Mouse (Mus musculus): ENCODE data around the gene T2.
"Not testable (repeated sequence)": the region's sequence is repeated elsewhere in the genome, so short reads cannot be mapped to it uniquely, and the experiment has no call there.

The T2 gene

GRCm38 (mm10) chr17:8361281-8362103 is 5.7 kb downstream of the T2 start:
- DNase-seq (ENCODE audit: low read depth, low spot score) = peak; percentile 49

GRCm38 (mm10) chr17:8367514-8368480 is 12.0 kb downstream of the T2 start:
- DNase-seq (ENCODE audit: low read depth, low spot score) = no peak

GRCm38 (mm10) chr17:8368570-8368969 is 12.8 kb downstream of the T2 start:
- DNase-seq (ENCODE audit: low read depth, low spot score) = no peak

DNA sequence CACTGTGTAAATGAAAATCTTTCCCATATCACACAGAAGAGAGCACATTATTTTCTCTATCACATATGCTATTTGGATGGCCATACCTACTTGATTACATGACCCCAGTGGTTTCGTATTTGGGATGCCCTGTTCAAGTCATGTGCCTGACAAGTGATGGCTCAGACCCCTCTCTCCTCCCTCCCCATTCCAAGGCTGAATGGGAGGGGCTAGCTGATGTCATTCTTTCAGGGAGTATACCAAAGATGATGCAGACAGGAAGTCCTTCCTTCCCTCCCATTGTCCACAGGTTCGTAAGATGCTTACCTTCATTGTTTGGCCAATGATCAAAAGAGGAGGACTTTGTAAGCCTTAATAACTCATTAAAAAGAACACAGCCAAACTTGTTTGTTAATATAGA is 13.4 kb downstream of the T2 start:
- DNase-seq (ENCODE audit: low read depth, low spot score) = no peak

DNA sequence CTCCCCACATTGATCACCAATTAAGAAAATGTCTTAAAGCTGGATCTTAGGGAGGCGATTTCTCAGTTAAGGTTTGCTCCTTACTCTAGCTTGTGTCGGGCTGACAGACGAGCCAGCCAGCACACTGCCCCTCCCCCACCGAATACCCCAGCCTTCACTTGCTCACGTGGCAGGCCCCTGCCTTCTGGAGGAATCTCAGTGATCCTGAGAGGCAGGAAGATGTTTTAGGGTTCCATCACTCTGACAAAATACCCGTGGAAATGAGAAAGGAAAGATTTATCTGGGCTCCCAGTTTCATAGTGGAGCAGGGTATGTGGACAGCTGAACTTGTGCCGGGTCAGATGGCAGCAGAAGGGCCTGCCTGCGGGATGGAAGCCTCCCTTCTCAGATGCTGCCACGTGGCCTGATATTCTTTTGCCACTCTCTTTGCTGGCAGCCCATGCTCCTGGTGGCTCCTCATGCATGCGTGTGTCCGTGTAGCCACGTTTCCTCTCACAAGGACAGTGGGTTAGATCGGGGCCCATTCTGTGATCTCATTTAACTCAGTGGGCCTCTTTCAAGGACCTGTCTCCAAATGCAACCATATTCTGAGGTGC is 14.9 kb downstream of the T2 start:
- DNase-seq (ENCODE audit: low read depth, low spot score) = no peak

- peak; percentile 69 for DNase-seq (ENCODE audit: low read depth, low spot score)
These were observed 16.0 kb downstream of the T2 start for GRCm38 (mm10) chr17:8371834-8372233.

GRCm38 (mm10) chr17:8372286-8373046 is 16.7 kb downstream of the T2 start:
- DNase-seq (ENCODE audit: low read depth, low spot score) = peak; percentile 92

GRCm38 (mm10) chr17:8377298-8377697 is 21.5 kb downstream of the T2 start:
- DNase-seq (ENCODE audit: low read depth, low spot score) = no peak

GRCm38 (mm10) chr17:8385441-8385840 is 29.6 kb downstream of the T2 start:
- DNase-seq (ENCODE audit: low read depth, low spot score) = peak; percentile 61

GRCm38 (mm10) chr17:8388463-8388862 is 32.7 kb downstream of the T2 start:
- no peak for DNase-seq (ENCODE audit: low read depth, low spot score)

DNA sequence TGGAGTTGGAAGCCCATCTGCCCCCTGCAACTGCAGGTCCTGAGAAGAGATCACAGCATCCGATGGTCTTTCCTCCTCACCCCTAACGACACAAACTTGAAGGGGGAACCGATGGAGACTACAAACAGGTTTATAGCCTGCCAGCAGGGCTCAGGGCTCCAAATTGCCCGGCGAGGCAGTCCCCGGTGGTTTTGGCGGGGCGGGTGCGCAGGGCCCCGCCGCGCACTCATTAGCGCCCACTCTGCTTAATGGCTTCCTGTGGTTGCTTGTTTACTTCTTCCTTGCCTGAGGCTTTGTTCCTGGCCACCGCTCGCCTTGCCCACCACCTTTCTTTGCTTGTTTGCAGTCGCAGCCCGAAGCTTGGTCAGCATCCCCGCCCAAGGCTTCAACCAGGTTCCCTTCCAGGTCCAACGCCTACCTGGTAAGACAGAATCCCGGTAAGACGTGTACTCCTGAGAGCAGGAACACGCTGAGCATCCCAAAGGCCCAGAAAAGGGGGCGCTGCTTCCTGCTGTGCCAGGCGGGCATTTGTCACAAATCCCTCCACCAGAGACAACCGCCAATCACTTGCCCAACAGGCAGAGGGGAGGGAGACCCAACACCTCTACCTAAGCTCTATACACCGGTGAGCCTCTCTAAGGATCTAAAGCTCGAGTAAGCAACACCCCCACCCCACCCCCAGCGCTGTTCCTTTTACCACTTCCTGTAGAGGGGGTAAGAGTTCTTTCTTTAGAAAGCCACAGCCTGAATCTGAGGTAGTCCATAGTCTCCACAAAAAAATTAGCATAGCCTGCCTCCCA is 33.4 kb downstream of the T2 start:
- no peak for DNase-seq (ENCODE audit: low read depth, low spot score)

DNA sequence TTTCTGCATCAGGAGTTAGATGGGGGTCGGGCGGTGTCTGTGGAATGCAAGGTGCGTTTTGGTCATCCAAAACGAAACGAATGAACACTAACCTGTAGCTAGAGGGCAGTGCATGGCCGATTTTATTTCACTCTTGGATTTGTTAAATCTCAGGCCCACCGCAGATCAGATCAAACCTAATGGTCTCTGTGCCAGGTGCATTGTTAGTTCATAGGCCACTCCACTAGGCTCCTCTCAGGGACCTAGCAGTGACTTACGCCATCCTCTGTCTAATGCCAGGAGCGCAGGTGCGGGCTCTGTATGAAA is 34.0 kb downstream of the T2 start:
- DNase-seq (ENCODE audit: low read depth, low spot score) = no peak

GRCm38 (mm10) chr17:8390487-8390886 is 34.7 kb downstream of the T2 start:
- DNase-seq (ENCODE audit: low read depth, low spot score) = no peak

GRCm38 (mm10) chr17:8396371-8396770 is 40.6 kb downstream of the T2 start:
- DNase-seq (ENCODE audit: low read depth, low spot score) = no peak

DNA sequence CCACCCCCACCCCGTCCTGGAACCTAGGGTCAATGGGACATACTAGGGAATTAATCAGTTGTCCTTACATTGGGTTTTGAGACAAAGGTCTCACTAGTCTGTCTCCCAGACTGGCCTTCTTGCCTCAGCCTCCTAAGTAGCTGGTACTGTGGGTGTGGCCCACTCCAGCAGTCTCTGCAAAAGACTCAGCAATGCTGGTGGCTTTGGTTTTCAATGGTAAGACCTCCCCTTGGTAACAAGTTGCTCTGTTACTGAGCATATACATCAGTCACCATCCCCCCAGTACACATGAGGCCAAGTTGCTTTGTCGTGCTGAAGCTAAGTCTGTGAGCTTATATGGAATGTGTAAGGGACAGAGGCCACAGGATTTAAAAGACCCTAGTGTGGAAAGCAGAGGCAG is 42.2 kb downstream of the T2 start:
- DNase-seq (ENCODE audit: low read depth, low spot score) = no peak

GRCm38 (mm10) chr17:8403932-8404331 is 48.1 kb downstream of the T2 start:
- not testable (repeated sequence) for DNase-seq (ENCODE audit: low read depth, low spot score)

- no peak for DNase-seq (ENCODE audit: low read depth, low spot score)
These were observed 50.5 kb downstream of the T2 start for GRCm38 (mm10) chr17:8406285-8406684.

DNA sequence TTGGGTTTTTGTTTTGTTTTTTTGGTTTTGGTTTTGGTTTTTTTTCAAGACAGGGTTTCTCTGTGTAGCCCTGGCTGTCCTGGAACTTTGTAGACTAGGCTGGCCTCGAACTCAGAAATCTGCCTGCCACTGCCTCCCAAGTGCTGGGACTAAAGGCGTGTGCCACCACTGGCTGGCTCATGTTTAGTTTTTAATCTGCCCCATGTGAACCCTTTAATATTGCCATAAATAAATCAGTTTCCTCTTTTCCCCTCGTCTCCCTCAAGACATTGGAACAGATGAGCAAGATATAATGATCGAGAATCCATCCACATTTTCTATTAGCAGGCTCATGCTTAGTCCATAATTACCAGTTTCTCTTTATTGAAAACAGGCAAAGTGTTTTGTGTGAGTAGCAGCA is 52.2 kb downstream of the T2 start:
- DNase-seq (ENCODE audit: low read depth, low spot score) = not testable (repeated sequence)

GRCm38 (mm10) chr17:8408589-8409295 is 53.0 kb downstream of the T2 start:
- DNase-seq (ENCODE audit: low read depth, low spot score) = peak; percentile 14

DNA sequence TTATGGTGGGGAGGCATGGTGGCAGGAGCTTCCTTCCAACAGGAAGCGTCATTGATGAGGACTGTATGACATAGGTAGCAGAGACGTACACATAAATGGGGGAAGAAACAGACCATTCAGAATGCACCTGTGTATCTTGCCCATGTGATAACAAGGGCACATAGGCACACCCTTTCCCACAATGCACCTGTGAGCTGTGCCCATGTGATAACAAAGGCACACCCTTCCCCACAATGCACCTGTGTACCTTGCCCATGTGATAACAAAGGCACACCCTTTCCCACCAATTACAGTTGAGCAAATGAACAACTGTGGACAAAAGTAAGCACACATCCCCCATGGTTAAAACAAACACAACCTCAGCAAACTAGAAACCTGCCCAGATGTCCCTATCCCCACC is 54.5 kb downstream of the T2 start:
- DNase-seq (ENCODE audit: low read depth, low spot score) = no peak

Measured in 3T3-L1 (cell line).